Mouse (Mus musculus) regulatory T cell (primary cell): ENCODE data around the gene Ntrk1.

Experiments
- in situ Hi-C: fragments of 300-600 bp; cut with MboI, MseI; formaldehyde crosslinking; loops from one replicate; pipeline ENCODE4 v1.15.1; 2025; ENCODE audit warnings: high pct_unique_total_duplicates

Gene Ntrk1

DNA sequence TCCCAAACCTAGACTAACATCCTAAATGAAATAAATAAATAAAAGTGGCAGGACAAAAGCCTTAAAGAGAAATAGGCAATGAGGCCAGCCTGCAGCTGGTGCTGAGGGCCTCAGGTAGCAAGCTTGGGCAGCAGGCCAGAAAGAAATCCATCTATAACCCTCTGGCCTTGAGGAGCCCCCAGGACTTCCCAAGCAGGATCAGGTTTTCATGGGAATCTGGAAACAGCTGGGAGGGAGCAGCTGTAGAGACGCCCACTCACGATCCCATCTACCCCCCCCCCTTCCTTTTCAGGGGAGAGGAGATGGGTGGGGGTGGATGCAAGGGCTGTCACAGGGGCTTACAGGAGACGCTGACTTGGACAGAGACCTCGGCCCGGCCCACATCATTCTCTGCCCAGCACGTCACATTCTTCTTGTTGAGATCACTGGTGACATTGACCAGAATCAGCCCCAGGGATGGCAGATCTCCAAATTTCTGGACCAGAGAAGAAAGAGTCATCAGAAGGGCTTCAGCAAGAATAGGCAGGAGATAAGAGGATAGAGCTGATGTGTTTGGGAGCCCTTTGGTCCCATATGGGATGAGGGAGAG is 9.2 kb downstream of the Ntrk1 start:
- in situ Hi-C loops = no loop called here

DNA sequence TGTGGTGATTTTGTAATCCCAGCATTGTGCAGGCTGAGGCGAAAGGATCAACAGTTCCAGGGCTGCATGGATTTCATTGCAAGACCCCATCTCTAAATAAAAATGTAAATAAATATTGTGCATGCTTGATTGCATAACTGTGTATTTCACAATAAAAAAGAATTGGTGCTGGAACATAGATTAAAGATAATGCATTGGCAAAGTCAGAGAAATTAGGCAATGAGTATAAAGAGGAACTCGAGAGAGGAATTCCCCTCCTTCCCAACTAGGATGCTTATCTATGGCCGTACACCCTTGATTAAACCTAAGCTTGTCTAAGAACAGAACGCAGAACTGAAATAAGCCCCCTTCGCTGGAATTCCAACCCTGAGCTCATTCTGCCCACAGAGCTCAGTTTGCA is 9.8 kb downstream of the Ntrk1 start:
- in situ Hi-C loops = no loop called here

DNA sequence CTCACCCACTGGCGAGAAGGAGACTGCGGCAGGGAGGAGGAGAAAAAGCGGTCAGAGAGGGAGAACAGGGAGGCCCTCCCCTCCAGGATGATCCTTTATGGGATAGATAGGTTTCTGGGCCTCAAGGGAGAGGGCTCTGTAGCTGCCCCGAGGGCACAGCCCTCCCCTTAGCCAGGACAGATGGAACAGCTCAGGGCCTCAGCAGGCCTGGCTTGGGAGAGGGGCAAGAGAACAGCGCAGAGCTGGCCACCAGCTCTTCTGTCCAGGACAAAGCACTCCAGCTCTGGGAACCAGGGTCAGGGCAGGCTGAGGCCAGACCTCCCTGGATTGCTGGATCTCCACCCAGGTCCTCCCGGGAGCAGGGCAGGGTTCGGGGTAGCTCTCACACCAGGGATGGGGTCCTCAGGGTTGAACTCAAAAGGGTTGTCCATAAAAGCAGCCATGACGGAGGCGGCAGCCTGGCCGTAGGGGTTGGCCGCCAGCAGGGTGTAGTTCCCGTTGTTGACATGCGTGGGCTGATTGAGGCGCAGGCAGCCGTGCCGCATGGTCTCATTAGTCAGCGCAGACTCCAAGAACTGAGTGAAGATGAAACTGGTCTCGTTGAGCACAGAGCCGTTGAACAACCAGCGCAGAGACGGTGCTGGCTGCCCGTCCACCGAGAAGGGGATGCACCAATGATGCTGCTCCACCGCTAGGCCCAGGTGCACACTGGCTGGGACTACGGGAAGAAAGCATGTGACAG is 11.5 kb downstream of the Ntrk1 start:
- in situ Hi-C loops = no loop called here

DNA sequence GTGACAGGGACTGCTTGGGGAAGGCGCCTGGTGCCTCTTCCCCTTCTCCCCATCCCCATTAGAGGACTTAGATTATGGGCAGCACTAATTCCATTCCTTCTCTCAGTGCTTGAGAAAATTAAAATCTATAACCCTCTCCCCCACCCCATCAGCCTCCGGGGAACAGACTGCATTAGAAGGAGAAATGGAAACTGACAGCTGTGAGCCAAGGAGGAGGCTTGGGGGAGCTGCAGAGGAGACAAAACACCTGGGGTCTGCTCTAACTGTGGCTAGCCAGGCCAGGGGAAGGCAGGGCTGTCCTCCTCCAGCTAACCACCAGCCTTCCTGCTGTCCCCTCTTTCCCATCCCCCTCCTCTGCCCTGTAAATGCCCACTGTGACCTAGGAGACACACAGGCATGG is 15.9 kb downstream of the Ntrk1 start:
- in situ Hi-C loops = no loop called here

DNA sequence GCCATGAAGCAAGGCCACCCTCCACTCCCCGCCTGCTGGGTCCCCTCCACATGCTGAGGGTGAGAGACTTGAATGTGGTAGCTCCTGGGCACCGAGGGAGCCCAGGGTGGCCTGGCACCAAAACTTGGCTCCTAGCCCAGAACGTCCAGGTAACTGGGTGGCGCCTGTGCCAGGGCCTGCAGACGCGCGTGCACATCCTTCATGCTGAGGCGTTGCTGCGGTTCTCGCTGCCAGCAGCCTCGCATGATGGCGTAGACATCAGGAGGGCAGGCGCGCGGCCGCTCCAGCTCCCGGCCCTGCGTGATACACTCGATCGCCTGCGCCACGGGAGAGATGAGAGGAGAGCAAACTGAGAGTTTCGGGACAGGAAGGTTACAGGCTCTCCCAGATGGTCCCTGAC is 16.7 kb downstream of the Ntrk1 start:
- in situ Hi-C loops = no loop called here

DNA sequence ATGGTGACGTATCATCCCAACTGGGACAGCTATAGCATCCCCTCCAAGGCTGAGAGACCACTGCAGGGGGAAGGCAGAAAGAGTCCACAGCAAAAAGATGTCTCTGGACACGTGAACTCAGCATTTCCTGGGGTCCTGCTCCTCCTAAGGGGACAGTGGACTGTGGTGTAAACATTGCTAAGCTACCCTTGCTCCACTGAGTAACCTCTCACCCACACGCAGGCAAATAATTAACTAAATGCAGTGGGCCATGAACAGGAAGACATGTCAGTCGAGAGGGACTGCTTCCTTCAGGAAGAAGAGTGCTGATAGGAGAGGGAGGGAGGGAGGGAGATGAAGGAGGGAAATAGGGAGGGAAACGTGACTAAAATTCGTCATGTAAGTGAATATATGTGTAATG is 23.9 kb downstream of the Ntrk1 start:
- in situ Hi-C loops = loop anchor here (5.0 kb wide), 2 partner anchors 46 to 86 kb away; no protein-coding TSS in a partner anchor

DNA sequence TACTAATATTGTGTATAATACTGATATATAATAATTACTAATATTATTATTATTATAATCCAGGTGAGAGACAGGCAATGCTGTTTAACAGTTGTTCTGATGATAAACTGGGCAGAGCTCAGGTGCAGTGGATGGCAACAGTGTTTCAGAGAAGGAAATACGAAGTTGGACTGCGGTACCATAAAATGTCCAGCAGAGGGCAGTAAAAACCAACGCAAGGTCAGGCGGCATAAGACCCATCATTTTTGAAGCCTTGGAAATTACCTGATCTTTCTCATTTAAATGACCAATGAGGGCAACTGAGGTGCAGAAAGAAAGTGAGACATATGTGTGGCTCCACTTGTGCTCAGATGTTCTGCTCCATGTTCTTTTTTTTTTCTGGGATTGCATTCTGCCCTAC is 24.7 kb downstream of the Ntrk1 start:
- in situ Hi-C loops = loop anchor here (5.0 kb wide), 2 partner anchors 47 to 87 kb away; no protein-coding TSS in a partner anchor

DNA sequence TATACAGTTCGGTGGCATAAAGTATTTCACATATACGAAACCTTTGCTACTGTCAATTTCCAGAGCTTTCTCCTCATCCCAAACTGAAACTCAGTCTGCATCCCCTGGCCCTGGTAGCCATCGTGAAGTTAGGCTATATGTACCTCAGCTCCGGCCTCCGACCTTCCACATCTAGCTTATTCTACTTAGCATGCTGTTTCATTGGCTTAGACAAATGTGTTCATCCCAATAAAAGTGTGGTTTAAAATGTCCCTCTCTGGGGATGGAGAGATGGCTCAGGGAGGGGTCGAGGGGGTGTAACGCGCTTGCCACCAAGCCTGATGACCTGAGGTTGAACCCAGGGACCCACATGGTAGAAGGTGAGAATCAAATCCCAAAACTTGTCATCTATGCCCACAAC is 25.5 kb downstream of the Ntrk1 start:
- in situ Hi-C loops = no loop called here

DNA sequence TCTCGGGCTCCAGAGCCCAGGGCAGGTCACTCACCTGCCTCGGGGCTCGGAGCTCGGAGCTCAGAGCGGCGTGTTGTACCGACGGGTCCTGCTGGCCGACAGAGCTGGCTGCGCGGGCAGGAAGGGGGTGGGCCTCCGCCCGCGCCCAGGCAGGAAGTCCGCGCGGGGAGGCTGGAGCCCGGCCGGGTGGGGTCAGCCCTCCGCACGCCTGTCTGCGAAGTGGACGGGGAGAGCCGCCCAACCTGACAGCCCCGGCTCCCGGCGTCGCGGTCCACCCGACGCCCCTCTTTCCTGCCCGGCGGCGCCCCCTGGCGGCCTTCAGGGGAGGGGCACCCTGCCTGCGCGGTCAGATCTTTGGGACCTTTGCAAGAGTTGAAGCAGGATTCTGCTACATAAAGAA is 26.1 kb downstream of the Ntrk1 start:
- in situ Hi-C loops = no loop called here

DNA sequence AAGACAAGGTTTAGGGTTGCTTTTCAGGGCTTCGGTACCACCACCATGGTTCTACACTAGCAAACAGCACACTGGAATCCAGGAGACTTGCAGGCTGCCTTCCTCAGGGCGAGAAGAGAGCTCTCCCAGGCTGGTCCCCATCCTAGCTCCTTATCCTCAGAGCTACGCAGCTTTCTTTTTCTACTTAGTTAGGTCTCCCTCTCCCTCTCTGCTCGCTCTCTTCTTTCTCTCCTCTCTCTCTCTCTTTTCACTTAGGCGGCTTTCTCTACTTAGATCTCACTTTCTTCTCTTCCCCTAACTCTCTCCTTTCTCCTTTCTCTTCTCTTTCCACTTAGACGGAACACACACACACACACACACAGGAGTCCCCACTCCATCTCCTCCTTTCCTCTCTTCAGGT is 26.5 kb downstream of the Ntrk1 start:
- in situ Hi-C loops = no loop called here

DNA sequence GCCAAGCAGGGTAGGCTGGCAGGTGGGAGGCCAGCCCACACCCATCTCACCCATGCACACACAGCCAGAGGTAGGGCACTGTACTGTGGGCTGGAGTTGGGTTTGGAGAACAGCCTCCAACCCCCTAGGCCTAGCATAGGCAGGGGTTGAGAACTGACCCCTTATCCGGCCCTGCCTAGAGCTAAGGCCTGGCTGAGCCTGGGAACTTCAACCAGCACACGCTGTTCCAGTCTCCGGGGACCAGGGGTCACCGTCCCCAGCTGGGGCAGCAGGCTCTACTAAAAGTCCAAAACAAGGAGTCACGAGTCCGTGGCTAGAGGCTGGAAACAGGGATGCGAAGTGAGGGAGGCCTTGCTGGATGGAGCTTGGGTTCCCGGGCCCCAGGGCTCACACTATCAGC is 27.2 kb downstream of the Ntrk1 start:
- in situ Hi-C loops = no loop called here

DNA sequence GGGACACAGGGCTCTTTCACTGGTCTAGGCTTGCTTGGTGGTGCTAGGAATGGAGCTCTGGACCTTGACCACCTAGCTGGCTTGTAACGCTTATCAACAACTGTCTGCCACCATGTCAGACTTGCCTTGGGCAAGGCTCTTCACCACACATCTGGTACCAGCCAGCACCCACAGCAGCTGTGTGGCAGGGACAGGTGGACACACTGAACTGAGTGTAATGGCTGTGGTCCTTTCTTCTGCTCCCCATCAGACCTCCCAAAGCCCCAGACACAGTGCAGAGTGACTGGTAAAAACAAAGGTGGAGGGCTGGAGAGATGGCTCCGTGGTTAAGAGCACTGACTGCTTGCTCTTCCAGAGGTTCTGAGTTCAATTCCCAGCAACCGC is 28.7 kb downstream of the Ntrk1 start:
- in situ Hi-C loops = no loop called here

DNA sequence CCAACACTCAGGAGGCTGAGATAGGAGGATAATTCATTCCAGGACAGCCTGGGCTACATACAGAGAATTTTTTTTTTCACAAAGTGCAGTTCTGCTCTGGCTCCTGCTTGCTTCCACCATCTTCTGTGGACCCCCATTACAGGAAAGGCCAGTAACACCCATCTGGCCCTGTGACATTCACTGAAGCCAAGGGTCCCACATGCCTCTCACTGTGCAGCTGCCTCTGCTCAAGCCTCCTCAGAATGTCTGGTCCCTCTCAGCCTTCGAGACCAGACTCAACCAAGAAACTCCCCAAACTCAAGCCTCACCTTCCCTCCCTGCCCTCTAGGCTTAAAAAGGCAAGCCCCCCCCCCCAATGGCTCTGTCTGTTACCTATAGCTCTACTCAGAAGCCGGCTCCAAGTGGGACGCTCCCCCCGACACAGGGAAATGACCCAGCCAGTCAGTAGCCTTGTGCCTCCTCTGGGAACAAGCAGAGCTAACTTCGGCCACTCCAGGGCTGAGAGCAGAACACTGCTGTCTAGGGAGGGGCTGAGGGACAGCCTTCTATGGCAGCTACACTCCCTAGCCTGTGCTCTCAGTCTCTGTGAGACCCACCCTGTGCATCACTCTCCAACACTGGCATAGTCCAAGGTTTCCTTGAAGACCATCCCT is 29.2 kb downstream of the Ntrk1 start:
- in situ Hi-C loops = no loop called here

DNA sequence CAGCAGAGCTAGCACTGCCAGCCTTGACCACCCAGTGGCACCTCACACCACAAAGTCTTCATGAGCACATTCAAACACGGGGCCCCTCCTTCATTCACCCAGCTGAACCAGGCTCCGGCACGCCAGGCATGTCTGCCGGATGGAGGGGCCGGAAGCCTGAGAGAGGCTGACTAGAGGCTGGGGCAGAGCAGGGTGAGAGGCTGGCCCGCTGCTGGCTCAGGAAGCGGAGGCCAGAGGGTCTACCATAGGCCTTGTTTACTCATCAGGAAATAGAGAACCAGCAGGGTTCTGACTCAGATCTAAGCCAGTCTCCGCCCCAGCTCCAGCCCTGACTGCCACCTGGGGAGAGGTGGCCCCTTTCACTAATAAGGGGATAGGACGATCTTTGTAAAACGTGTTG is 29.9 kb downstream of the Ntrk1 start:
- in situ Hi-C loops = no loop called here

DNA sequence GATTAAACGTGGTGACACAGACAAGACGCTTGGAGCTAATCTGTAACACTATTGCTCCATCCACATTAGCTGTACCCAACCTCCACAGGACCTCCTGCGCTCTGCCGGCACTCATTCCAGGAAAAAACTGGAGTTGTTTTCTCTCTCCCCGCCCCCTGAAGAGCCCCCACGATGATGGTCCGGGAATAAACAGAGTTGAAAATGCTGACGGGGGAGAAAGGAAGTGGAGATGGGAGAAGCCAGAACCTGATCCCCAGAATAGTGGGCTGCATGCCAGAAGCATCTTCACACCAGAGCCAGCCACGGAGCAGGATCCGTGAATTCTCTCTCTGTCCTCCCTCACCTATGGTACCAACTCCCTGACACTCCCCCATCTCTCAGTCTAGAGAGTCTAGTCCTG is 30.5 kb downstream of the Ntrk1 start:
- in situ Hi-C loops = no loop called here

DNA sequence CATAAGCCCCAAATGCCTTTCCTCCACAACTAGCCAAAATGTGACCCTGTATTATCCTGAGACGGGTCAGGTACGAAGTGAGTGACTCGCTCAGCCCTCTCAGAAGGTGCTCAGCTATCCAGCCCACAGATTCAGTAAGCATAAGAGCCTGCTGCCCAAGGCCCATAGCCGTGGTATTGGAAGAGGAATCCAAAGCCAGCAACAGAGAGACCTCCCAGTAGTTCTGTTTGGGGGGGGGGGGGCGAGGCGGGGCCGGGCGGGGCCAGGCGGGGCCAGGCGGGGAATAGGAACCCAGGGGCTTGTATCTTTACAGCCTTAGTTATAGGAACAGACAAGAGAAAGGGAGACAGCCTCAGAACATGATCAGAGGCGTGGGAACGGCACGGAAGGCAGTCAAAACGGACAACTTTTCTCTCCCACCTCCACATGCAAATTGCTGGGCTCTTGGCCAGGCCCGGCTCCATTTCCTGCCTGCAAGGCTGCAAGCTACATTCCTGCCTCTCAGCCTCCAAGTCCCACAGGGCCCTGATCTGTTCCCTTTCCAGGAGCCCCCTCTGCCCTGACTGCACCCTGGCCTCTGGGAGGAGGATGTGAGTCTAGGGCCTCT is 31.2 kb downstream of the Ntrk1 start:
- in situ Hi-C loops = no loop called here

DNA sequence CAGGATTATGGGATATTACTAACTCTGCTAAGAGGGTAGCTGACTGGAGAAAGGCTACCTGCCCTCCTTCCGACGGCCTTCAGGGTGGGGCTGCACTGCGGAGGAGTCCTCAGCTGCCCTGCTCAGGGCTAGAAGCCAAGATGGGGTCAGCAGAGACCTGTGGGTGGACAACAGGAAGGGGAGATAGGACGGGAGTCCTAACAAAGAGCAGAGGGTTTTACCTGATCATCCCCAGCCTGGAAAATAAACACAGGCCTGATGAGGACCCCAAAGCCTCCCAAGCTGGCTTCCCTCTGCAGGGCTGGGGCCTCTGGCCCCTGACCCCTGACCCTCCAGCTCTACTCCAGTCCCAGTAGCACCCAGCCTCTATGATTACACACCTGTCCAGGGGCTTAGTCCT is 31.8 kb downstream of the Ntrk1 start:
- in situ Hi-C loops = no loop called here

DNA sequence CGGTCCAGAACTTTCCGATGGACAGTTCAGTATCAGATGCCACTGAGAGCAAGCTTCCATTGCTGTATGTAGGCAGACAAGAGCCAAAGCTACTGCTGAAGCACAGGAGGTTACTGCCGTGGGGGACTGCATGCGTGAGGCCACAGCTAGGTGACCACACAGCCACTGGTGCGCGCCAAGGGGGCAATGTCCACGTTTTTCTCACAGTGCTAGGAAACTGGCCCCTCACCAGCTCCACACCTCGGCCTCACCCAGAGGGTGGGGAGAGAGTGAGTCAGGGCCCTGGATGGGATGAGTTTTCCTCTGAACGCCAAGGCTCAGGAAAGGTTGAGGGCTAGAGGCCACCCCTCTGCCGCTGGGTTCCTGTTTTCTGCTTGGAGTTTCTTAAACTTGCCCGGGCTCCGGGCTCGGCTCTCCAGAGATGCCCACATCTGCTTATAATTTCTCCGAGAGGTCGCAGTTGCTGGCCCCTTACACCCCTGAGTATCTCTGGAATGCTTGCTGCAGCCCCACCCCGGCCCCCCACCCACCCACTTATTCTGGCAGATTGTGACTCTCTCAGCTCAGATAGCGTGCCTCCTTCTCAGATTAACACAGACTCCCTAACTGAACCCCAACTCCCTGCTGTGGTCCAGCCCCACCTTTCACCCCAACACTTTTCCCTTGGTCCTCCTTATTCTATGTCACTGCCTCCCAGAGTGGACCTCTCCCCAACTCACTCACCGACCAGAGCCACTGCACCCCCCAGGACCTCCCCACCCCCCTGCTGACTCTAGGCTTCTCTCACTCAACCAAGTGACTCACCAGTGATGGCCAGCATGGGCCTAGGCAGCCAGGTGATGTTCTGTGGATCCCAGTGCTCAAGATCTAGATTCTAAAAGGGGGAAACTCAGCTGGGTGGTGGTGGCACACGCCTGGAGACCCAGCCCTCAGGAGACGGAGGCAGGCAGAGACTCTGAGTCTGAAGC is 33.3 kb downstream of the Ntrk1 start:
- in situ Hi-C loops = no loop called here

DNA sequence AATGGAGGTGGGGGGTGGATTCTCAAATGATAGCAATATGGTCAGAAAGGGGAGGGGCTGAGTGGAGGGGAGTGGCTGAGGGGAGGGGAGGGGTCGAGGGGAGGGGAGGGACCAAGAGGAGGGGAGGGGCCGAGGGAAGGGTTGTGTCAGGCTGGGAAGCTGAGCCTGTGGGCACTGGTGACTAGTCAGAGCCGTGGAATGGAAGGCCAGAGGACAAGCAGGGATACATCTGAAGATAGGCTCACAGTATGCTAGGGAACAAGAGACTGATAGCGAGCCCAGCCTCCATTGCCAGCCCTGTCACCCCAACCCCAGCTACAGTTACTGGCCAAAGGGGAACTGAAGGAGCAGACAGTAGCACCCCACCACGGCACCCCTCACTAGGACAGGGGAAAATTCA is 36.3 kb downstream of the Ntrk1 start:
- in situ Hi-C loops = no loop called here

DNA sequence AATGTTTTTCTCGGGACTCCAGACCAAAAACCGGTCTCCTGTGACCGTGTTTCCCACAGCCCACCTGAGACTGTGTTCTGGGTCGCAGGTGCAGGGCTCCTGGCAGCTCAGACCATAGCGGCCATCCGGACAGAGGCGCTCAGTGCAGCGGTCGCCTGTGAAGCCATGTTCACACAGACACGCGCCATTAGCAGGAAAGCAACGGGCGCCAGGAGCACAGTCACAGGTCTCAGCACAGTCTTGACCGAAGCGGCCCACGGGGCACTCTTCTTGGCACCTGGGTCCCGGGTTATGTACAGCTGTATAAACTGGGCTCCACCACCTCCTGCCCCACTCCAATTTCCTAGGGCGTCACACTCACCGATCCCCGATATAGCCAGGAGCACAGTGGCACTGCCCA is 38.5 kb downstream of the Ntrk1 start:
- in situ Hi-C loops = no loop called here

DNA sequence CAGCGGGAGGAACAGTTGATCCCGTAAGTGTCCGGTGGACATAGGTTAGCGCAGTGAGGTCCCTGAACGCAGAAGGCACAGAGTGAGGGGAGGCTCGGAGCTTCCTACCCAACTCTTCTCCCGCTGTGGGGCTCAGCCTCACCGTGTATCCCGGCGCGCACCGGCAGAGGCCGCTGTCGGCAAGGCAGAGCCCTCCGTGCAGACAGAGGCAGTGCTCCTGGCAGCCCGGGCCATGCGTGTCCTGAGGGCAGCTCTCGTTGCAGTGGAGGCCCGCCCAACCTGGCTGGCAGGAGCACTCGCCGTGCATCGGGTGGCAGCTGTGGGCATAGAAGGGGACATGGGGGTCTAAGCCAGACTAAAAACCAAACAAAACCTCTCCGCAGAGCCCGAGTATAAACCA is 39.0 kb downstream of the Ntrk1 start:
- in situ Hi-C loops = no loop called here

DNA sequence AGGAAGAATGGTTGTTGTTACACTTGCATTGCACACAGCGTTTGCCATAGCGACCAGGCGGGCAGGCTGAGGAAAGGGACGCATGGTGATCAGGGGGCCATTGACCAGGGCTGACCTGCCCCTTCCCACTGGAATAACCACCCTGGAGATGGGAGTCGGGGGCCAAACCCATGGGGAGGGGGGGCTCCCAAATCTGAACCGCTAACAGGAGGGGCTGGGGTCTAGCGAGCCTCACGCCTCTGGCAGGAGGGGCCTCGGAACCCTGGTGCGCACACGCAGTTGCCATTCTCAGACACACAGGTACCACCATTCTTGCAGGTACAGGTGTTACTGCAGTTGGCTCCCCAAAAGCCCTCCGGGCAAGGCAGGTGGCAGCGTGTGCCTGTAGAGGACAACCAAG is 41.1 kb downstream of the Ntrk1 start:
- in situ Hi-C loops = no loop called here
